Mouse (Mus musculus) hindbrain, embryonic 16.5 days (tissue): ENCODE results near the gene Vmn2r34. TPM values are rescaled to one million over a fixed set of nuclear protein-coding genes. Genes with fewer than 3 reads are reported as not detected.
"Not testable (repeated sequence)": the region's sequence is repeated elsewhere in the genome, so short reads cannot be mapped to it uniquely, and the experiment has no call there.

Experiments
- ATAC-seq: fragments of 200-750 bp; cut with Nextera tagmentation; 2 replicates; pipeline ENCODE4 v1.8.0; 2017; ENCODE audit warnings: moderate TSS enrichment, moderate library complexity
- H3K27ac ChIP-seq: fragments of 300-500 bp; sonication (generic); 2 replicates; pipeline ENCODE4 v1.5.1; 2014; ENCODE audit warnings: low read depth, mild to moderate bottlenecking, control low read depth, low read length, moderate library complexity
- H3K27me3 ChIP-seq: fragments of 300-500 bp; sonication (generic); replicated peaks from 2 replicates; pipeline ENCODE4 v1.6.1; 2014; ENCODE audit warnings: low read length; ENCODE audit not compliant: control insufficient read depth, insufficient read depth
- H3K36me3 ChIP-seq: fragments of 300-500 bp; sonication (generic); 2 replicates; pipeline ENCODE4 v1.6.1; 2014; ENCODE audit warnings: mild to moderate bottlenecking, low read length, moderate library complexity, mixed read lengths; ENCODE audit not compliant: control insufficient read depth, insufficient read depth
- H3K4me1 ChIP-seq: fragments of 300-500 bp; sonication (generic); 2 replicates; pipeline ENCODE4 v1.6.1; 2014; ENCODE audit warnings: low read depth, low read length; ENCODE audit not compliant: control insufficient read depth, insufficient read depth
- H3K4me2 ChIP-seq: fragments of 300-500 bp; sonication (generic); 2 replicates; pipeline ENCODE4 v1.6.1; 2014; ENCODE audit warnings: mild to moderate bottlenecking, low read length, control low read depth, moderate library complexity
- H3K4me3 ChIP-seq: fragments of 300-500 bp; sonication (generic); 2 replicates; pipeline ENCODE4 v1.5.1; 2014; ENCODE audit warnings: mild to moderate bottlenecking, low read length, control low read depth, moderate library complexity
- H3K9ac ChIP-seq: fragments of 300-500 bp; sonication (generic); 2 replicates; pipeline ENCODE4 v1.6.1; 2014; ENCODE audit warnings: low read depth, mild to moderate bottlenecking, control low read depth, low read length, moderate library complexity
- H3K9me3 ChIP-seq: fragments of 300-500 bp; sonication (generic); 2 replicates; pipeline ENCODE4 v1.6.1; 2014; ENCODE audit warnings: mild to moderate bottlenecking, low read length, moderate library complexity; ENCODE audit not compliant: control insufficient read depth
- WGBS: fragments of 180-500 bp; shearing (Covaris S2); extraction: QIAGEN DNeasy Blood & Tissue Kit; methylation state at CpG from one replicate; pipeline ENCODE4 v1.1.7; 2014; 5-methylcytosine and 5-hydroxymethylcytosine counted together
- polyA plus RNA-seq: library from polyadenylated mRNA; unstranded; fragments of >200 nt; fragmentation: Nextera tagmentation; extraction: Ambion mirVana; gene quantifications from 2 replicates; pipeline ENCODE4 v1.2.1, GENCODE M21; 2015

The Vmn2r34 gene
- polyA plus RNA-seq = not detected in 2 replicates

- H3K4me1 ChIP-seq, H3K4me2 ChIP-seq, H3K36me3 ChIP-seq, H3K4me3 ChIP-seq, H3K9me3 ChIP-seq, H3K27me3 ChIP-seq, H3K27ac ChIP-seq, H3K9ac ChIP-seq, ATAC-seq: not testable (repeated sequence)
- no CpG with 5 or more reads among the region's 2 CpGs for WGBS
Observed at GRCm38 (mm10) chr7:7689413-7689812, at the start of gene Vmn2r34. TSS of gene Vmn2r34 (minus strand) at chr7:7689513.

DNA sequence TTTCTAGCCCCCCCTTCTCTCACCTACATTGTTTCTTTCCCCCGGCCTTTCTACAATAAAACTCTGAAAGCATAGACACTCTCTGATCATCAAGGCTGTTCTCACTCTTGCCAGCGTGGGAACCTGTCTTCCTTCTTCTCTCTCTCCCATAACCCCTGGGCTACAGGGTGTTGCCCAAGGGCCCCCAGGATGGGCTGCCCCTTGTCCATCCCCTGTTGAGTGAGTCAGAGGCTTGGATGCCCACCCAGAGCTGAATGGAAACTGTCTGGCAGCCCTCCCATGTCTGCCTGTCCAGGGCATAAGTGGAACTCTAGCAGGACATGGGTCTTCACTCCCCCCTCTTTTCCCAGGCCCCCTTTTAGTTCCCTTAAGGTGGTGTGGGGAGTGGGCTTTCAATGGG lies 15.3 kb downstream of the Vmn2r34 start:
- H3K27ac ChIP-seq, H3K9ac ChIP-seq, ATAC-seq, H3K4me1 ChIP-seq, H3K27me3 ChIP-seq, H3K4me2 ChIP-seq, H3K4me3 ChIP-seq, H3K36me3 ChIP-seq, H3K9me3 ChIP-seq: not testable (repeated sequence)
- WGBS = 83% methylated on average over 2 of the region's 2 CpGs

Other genes starting within 250 kb of the Vmn2r34 start
- not detected in 2 replicates for gene Vmn2r32, start 209.5 kb downstream of the Vmn2r34 start, polyA plus RNA-seq
- gene Vmn2r33, start 122.7 kb downstream of the Vmn2r34 start, polyA plus RNA-seq = not detected in 2 replicates
- not detected in 2 replicates for gene Vmn2r35, start 130.4 kb upstream of the Vmn2r34 start, polyA plus RNA-seq
- not detected in 2 replicates for gene Vmn2r36, start 213.0 kb upstream of the Vmn2r34 start, polyA plus RNA-seq